ENCODE assay signal across 9 mouse cellular contexts in genomic region chr2:4570186-4570861, GRCm38 (mm10).
A peak's percentile ranks its signal among the peaks of the same experiment; 100 is the strongest.
DNase-seq lines count a peak whose midpoint lies in the region; ATAC-seq lines count a peak whose summit lies in the region.
"Had no signal": no experiment of that assay in that cellular context is flagged by ENCODE, and none has a peak within 500 bp of the region (broad histone marks: within the 10 kb centered on the region; RNA-seq: fewer than 3 reads in every experiment).

No protein-coding gene starts in this region.

- 0 out of 2 replicates have a peak overlapping the region, but pooled peaks have one; percentile 27 for H3K27ac ChIP-seq in forebrain, embryonic 14.5 days (ENCODE audit: low read depth, low read length)
- no peak overlapping the region for H3K27ac ChIP-seq in forebrain, embryonic 16.5 days (ENCODE audit: low read length)
- peak overlapping the region; percentile 42; the same call in 1 of the 2 replicates for H3K27ac ChIP-seq in heart, embryonic 10.5 days

- peaks cover 81% of the 10 kb centered on the region for H3K36me3 ChIP-seq in forebrain, embryonic 14.5 days (ENCODE audit: control insufficient read depth, insufficient read depth, low read length)
- peaks cover 17% of the 10 kb centered on the region for H3K36me3 ChIP-seq in forebrain, embryonic 16.5 days (ENCODE audit: control insufficient read depth, insufficient read depth)
- peaks cover 74% of the 10 kb centered on the region for H3K36me3 ChIP-seq in heart, embryonic 10.5 days

- no peaks in the 10 kb centered on the region for H3K27me3 ChIP-seq in forebrain, embryonic 14.5 days (replicated peaks; ENCODE audit: control insufficient read depth, insufficient read depth, low read length)
- no peaks in the 10 kb centered on the region for H3K27me3 ChIP-seq in forebrain, embryonic 16.5 days (replicated peaks; ENCODE audit: control insufficient read depth, insufficient read depth, low read length)
- H3K27me3 ChIP-seq in heart, embryonic 10.5 days (ENCODE audit: insufficient read depth, poor library complexity, severe bottlenecking) = no peaks in the 10 kb centered on the region
- H3K27me3 ChIP-seq: CH12.LX had no signal

- DNase-seq in forebrain, embryonic 14.5 days (ENCODE audit: low spot score) = no peak
- no peak for DNase-seq in heart, embryonic 10.5 days (ENCODE audit: low spot score)
- peak; percentile 58 to 69 for DNase-seq in kidney, postnatal 36 days
- DNase-seq in right cerebral cortex, adult 2 months (ENCODE audit: low spot score in 2 of 2) = no peak
- no peak for DNase-seq in urinary bladder, postnatal 25 days (ENCODE audit: low spot score)
- DNase-seq in spleen, adult 12 weeks (ENCODE audit: low spot score) = no peak

- no peak overlapping the region for H3K4me2 ChIP-seq in forebrain, embryonic 14.5 days (ENCODE audit: low read length)
- H3K4me2 ChIP-seq in forebrain, embryonic 16.5 days (ENCODE audit: low read length) = no peak overlapping the region

- H3K9ac ChIP-seq in forebrain, embryonic 14.5 days (ENCODE audit: low read length) = no peak overlapping the region
- H3K9ac ChIP-seq in forebrain, embryonic 16.5 days (replicated peaks; ENCODE audit: low read depth, low read length) = no peak overlapping the region

- no peaks in the 10 kb centered on the region for H3K4me1 ChIP-seq in forebrain, embryonic 14.5 days (ENCODE audit: control insufficient read depth, insufficient read depth, low read length)
- no peaks in the 10 kb centered on the region for H3K4me1 ChIP-seq in forebrain, embryonic 16.5 days (replicated peaks; ENCODE audit: control insufficient read depth, insufficient read depth, low read length)
- H3K4me1 ChIP-seq in heart, embryonic 10.5 days = peaks cover 28% of the 10 kb centered on the region; the same call in 1 of the 2 replicates

- no peak for ATAC-seq in forebrain, embryonic 14.5 days
- ATAC-seq in forebrain, embryonic 16.5 days = no peak
- peak; percentile 39 for ATAC-seq in megakaryocyte, adult 5-6 weeks (ENCODE audit: poor library complexity, severe bottlenecking)

- H3K9me3 ChIP-seq in forebrain, embryonic 14.5 days (replicated peaks; ENCODE audit: control insufficient read depth, low read length) = no peaks in the 10 kb centered on the region
- no peaks in the 10 kb centered on the region for H3K9me3 ChIP-seq in forebrain, embryonic 16.5 days (ENCODE audit: control insufficient read depth, low read length)
- no peaks in the 10 kb centered on the region for H3K9me3 ChIP-seq in heart, embryonic 10.5 days

- H3K4me3 ChIP-seq in forebrain, embryonic 14.5 days (ENCODE audit: low read depth, low read length) = no peak overlapping the region
- H3K4me3 ChIP-seq in forebrain, embryonic 16.5 days (replicated peaks; ENCODE audit: low read length) = no peak overlapping the region
- no peak overlapping the region for H3K4me3 ChIP-seq in heart, embryonic 10.5 days

- WGBS in forebrain, embryonic 14.5 days = 92% methylated on average over 10 of the region's 10 CpGs
- WGBS in forebrain, embryonic 16.5 days = 86% methylated on average over 10 of the region's 10 CpGs
- WGBS in heart, embryonic 10.5 days = 62% methylated on average over 10 of the region's 10 CpGs

Comparison
In these comparisons a context has a peak if more than half of its experiments do, and no peak if none do; other contexts are left out.
1. DNase-seq: peak in kidney, postnatal 36 days (2 of 2); none in forebrain, embryonic 14.5 days (single experiment), heart, embryonic 10.5 days (single experiment), right cerebral cortex, adult 2 months (0 of 2), urinary bladder, postnatal 25 days (single experiment) and spleen, adult 12 weeks (single experiment).